Mouse (Mus musculus) heart, embryonic 11.5 days (tissue): ENCODE measurements around the gene Znfx1. TPM values are rescaled to one million over a fixed set of nuclear protein-coding genes. Genes with fewer than 3 reads are reported as not detected.

Experiments
- ATAC-seq: fragments of 200-750 bp; cut with Nextera tagmentation; replicated peaks from 2 replicates; pipeline ENCODE4 v1.8.0; 2017; ENCODE audit warnings: moderate library complexity; ENCODE audit not compliant: insufficient number of reproducible peaks, low FRiP score, low TSS enrichment
- H3K27ac ChIP-seq: fragments of 300-500 bp; sonication (generic); 2 replicates; pipeline ENCODE4 v1.5.1; 2014; ENCODE audit warnings: mild to moderate bottlenecking, low read depth, low read length
- H3K27me3 ChIP-seq: fragments of 300-500 bp; sonication (generic); 2 replicates; pipeline ENCODE4 v1.6.1; 2014; ENCODE audit warnings: mild to moderate bottlenecking, low read length, mixed read lengths; ENCODE audit not compliant: control insufficient read depth, insufficient read depth
- H3K36me3 ChIP-seq: fragments of 300-500 bp; sonication (generic); 2 replicates; pipeline ENCODE4 v1.6.1; 2014; ENCODE audit warnings: mild to moderate bottlenecking, low read length, moderate library complexity, mixed read lengths; ENCODE audit not compliant: control insufficient read depth, insufficient read depth
- H3K4me1 ChIP-seq: fragments of 300-500 bp; sonication (generic); 2 replicates; pipeline ENCODE4 v1.6.1; 2014; ENCODE audit warnings: low read length; ENCODE audit not compliant: control insufficient read depth, insufficient read depth
- H3K4me2 ChIP-seq: fragments of 300-500 bp; sonication (generic); 2 replicates; pipeline ENCODE4 v1.6.1; 2014; ENCODE audit warnings: mild to moderate bottlenecking, moderate library complexity
- H3K4me3 ChIP-seq: fragments of 300-500 bp; sonication (generic); 2 replicates; pipeline ENCODE4 v1.5.1; 2014; ENCODE audit warnings: low read depth, low read length
- H3K9ac ChIP-seq: fragments of 300-500 bp; sonication (generic); 2 replicates; pipeline ENCODE4 v1.6.1; 2014; ENCODE audit warnings: mild to moderate bottlenecking, low read depth, low read length, moderate library complexity
- H3K9me3 ChIP-seq: fragments of 300-500 bp; sonication (generic); replicated peaks from 2 replicates; pipeline ENCODE4 v1.6.1; 2016; ENCODE audit warnings: low read length; ENCODE audit not compliant: control insufficient read depth
- WGBS: fragments of 180-500 bp; shearing (Covaris S2); extraction: QIAGEN DNeasy Blood & Tissue Kit; methylation state at CpG from one replicate; pipeline ENCODE4 v1.1.7; 2014; ENCODE audit not compliant: insufficient replicate concordance; 5-methylcytosine and 5-hydroxymethylcytosine counted together
- polyA plus RNA-seq: library from polyadenylated mRNA; unstranded; fragments of >200 nt; fragmentation: Nextera tagmentation; extraction: Ambion mirVana; gene quantifications from 2 replicates; pipeline ENCODE4 v1.2.1, GENCODE M21; 2014

Gene Znfx1
- polyA plus RNA-seq, 1 experiment from 2014 or later: 6.7 TPM

- no peak overlapping the region for H3K4me3 ChIP-seq
- H3K36me3 ChIP-seq: no peaks in the 10 kb centered on the region
- no peak overlapping the region for H3K27ac ChIP-seq
- 0 out of 2 replicates have a peak, but pooled peaks cover 3% of the 10 kb centered on the region for H3K4me1 ChIP-seq
- H3K9me3 ChIP-seq: no peaks in the 10 kb centered on the region
- H3K4me2 ChIP-seq: no peak overlapping the region
- H3K9ac ChIP-seq: no peak overlapping the region
- no peaks in the 10 kb centered on the region for H3K27me3 ChIP-seq
- 80% methylated on average over 11 of the region's 11 CpGs for WGBS
- ATAC-seq: no peak
Observed at GRCm38 (mm10) chr2:167077199-167077962, 14.6 kb upstream of the Znfx1 start.

- H3K4me1 ChIP-seq: no peaks in the 10 kb centered on the region
- no peaks in the 10 kb centered on the region for H3K9me3 ChIP-seq
- H3K4me2 ChIP-seq: no peak overlapping the region
- no peak for ATAC-seq
- 73% methylated on average over 2 of the region's 2 CpGs for WGBS
- no peak overlapping the region for H3K9ac ChIP-seq
- no peaks in the 10 kb centered on the region for H3K27me3 ChIP-seq
- no peaks in the 10 kb centered on the region for H3K36me3 ChIP-seq
- H3K4me3 ChIP-seq: no peak overlapping the region
- no peak overlapping the region for H3K27ac ChIP-seq
Observed at GRCm38 (mm10) chr2:167076759-167077158, 13.9 kb upstream of the Znfx1 start.

GRCm38 (mm10) chr2:167076352-167076751, 13.5 kb upstream of the Znfx1 start:
- 89% methylated on average over 4 of the region's 4 CpGs for WGBS
- Histone ChIP-seq H3K4me3 (no peak overlapping the region), H3K27ac (no peak overlapping the region)

DNA sequence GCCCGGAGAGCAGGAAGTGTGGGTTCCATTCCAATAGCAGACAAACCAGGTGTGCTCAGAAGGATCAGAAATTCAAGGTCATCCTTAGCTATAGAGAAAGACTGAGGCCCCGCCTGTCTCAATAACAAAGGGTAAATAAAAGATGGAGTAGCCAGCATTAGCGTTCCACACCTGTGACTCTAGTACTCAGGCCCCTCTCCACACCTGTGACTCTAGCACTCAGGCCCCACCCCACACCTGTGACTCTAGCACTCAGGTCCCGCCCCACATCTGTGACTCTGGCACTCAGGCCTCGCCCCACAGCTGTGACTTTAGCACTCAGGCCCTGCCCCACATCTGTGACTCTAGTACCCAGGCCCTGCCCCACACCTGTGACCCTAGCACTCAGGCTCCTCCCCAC, 11.8 kb upstream of the Znfx1 start:
- no peak overlapping the region for H3K27ac ChIP-seq
- no peak overlapping the region for H3K4me3 ChIP-seq
- no peak overlapping the region for H3K4me2 ChIP-seq
- H3K36me3 ChIP-seq: no peaks in the 10 kb centered on the region
- no peak overlapping the region for H3K9ac ChIP-seq
- H3K9me3 ChIP-seq: no peaks in the 10 kb centered on the region
- no peaks in the 10 kb centered on the region for H3K27me3 ChIP-seq
- WGBS: 80% methylated on average over 5 of the region's 5 CpGs
- H3K4me1 ChIP-seq: peaks cover 6% of the 10 kb centered on the region; the same call in 1 of the 2 replicates
- no peak for ATAC-seq

More at GRCm38 (mm10) chr2:167076352-167076751, 13.5 kb upstream of the Znfx1 start:
- Histone ChIP-seq H3K4me1 (no peaks in the 10 kb centered on the region), H3K36me3 (no peaks in the 10 kb centered on the region), H3K9ac (no peak overlapping the region), H3K27me3 (no peaks in the 10 kb centered on the region), H3K4me2 (no peak overlapping the region), H3K9me3 (no peaks in the 10 kb centered on the region)
- ATAC-seq: no peak

DNA sequence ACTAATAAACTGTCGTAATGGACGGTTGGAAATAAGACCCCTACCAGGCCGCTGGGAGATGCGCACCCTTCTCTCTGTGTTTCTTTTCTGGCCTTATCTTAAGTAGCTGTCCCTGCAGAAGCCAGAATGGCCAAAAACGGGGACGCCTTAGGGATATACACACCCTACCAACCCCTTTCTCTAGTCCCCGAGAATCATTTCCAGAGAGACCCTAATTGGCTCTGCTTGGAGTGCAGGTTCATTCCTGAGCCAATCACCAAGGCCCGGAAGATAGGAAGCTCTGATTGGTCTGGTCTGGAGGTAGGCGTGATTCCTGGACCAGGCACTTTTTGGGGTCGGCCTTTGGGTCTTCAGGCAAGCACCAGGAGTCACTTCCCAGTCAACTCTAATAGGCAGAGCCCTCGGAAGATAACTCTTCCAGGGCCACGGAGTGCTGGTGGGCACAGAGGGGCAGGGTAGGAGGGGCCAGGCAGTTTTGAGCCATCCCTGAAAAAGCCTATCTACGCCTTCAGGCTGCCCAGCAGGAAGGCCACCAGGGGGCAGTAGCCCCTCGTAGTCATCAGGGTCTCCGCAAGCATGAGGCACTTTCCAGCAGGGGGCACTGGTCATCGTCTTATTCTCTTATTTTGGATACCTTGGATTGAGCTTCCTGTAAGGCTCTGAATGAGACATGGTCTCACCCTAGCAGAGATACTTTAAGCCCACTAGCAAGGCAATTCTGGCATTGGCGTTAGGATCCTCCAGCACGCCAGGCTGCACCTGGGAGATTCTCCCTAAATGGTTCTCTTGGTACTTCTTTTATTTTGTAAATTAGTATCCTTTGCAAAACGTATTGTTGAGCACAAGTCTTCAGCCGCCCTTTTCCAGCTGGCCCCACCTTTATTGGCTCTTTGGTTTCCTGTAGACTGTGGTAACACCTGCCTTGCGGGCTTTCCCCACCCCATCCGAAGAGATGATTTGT, 9.1 kb upstream of the Znfx1 start:
- ATAC-seq: peak; percentile 80
- H3K27ac ChIP-seq: 0 out of 2 replicates have a peak overlapping the region, but pooled peaks have one; percentile 35
- H3K36me3 ChIP-seq: no peaks in the 10 kb centered on the region; the same call in 1 of the 2 replicates
- H3K4me2 ChIP-seq: peak overlapping the region; percentile 76
- no peaks in the 10 kb centered on the region for H3K27me3 ChIP-seq
- WGBS: 8% methylated on average over 22 of the region's 22 CpGs
- peak overlapping the region; percentile 64; the same call in 1 of the 2 replicates for H3K9ac ChIP-seq
- H3K4me1 ChIP-seq: peaks cover 6% of the 10 kb centered on the region; the same call in 1 of the 2 replicates
- H3K4me3 ChIP-seq: peak overlapping the region; percentile 51
- H3K9me3 ChIP-seq: no peaks in the 10 kb centered on the region

DNA sequence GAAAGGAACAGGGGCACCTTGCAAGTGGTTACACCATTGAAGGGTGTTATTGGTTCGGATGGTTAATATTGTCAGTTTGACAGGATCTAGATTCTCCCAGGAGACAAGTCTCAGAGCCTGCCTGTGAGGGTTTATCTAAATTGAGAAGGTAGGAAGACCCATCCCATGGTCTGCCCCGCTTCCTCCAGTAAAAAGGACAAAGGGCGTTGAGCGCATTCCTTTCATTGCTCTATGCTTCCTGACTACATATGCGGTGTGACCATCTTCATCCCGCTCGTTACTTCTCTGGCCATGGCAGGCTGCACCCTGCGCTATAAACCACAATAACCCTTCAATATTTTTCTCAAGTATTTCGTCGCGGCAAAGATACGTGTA, 8.4 kb upstream of the Znfx1 start:
- 22% methylated on average over 12 of the region's 12 CpGs for WGBS
- ATAC-seq: no peak
- H3K9ac ChIP-seq: peak overlapping the region; percentile 64; the same call in 1 of the 2 replicates

GRCm38 (mm10) chr2:167070341-167070740, 7.5 kb upstream of the Znfx1 start:
- Histone ChIP-seq H3K36me3 (peaks cover 7% of the 10 kb centered on the region), H3K4me2 (no peak overlapping the region), H3K27ac (no peak overlapping the region), H3K27me3 (no peaks in the 10 kb centered on the region), H3K4me1 (peaks cover 6% of the 10 kb centered on the region; the same call in 1 of the 2 replicates), H3K9me3 (no peaks in the 10 kb centered on the region), H3K9ac (no peak overlapping the region), H3K4me3 (no peak overlapping the region)
- WGBS: 62% methylated on average over 6 of the region's 6 CpGs
- no peak for ATAC-seq

More for the DNA sequence above, 8.4 kb upstream of the Znfx1 start:
- H3K9me3 ChIP-seq: no peaks in the 10 kb centered on the region
- H3K4me3 ChIP-seq: peak overlapping the region; percentile 51
- no peaks in the 10 kb centered on the region; the same call in 1 of the 2 replicates for H3K36me3 ChIP-seq
- 0 out of 2 replicates have a peak overlapping the region, but pooled peaks have one; percentile 35 for H3K27ac ChIP-seq
- no peaks in the 10 kb centered on the region for H3K27me3 ChIP-seq
- H3K4me2 ChIP-seq: peak overlapping the region; percentile 76
- peaks cover 6% of the 10 kb centered on the region; the same call in 1 of the 2 replicates for H3K4me1 ChIP-seq

DNA sequence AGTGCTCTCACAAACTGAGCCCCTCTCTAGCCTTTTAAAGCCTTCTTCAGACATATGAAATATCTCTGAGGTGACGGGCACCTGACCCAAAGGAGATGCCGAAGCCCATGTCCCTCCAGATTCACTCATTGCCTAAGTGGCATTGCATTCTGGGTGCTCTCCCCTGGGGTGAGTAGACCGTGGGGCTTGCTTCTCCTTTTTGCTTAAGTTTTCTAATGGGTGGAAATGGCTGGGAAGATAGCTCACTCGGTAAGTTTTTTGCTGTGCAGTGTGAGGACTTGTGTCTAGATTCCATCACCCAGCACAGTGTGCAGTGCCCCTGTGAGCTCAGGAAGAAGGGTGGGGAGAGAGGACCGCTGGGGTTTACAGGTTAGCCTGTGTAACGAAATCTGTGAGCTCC, 4.8 kb upstream of the Znfx1 start:
- Histone ChIP-seq H3K36me3 (peaks cover 11% of the 10 kb centered on the region), H3K4me3 (no peak overlapping the region), H3K9ac (no peak overlapping the region), H3K27me3 (no peaks in the 10 kb centered on the region), H3K4me2 (no peak overlapping the region), H3K27ac (peak overlapping the region; percentile 54; the same call in 1 of the 2 replicates), H3K9me3 (no peaks in the 10 kb centered on the region), H3K4me1 (peaks cover 6% of the 10 kb centered on the region; the same call in 1 of the 2 replicates)
- no peak for ATAC-seq
- WGBS: 44% methylated on average over 6 of the region's 6 CpGs
